Mouse (Mus musculus): ENCODE results near the gene Gm42715. TPM values are rescaled to one million over a fixed set of nuclear protein-coding genes. Genes with fewer than 3 reads are reported as not detected.

Gm42715 gene
- polyA plus RNA-seq, 1 experiment from 2014 or later = 18.0 TPM

DNA sequence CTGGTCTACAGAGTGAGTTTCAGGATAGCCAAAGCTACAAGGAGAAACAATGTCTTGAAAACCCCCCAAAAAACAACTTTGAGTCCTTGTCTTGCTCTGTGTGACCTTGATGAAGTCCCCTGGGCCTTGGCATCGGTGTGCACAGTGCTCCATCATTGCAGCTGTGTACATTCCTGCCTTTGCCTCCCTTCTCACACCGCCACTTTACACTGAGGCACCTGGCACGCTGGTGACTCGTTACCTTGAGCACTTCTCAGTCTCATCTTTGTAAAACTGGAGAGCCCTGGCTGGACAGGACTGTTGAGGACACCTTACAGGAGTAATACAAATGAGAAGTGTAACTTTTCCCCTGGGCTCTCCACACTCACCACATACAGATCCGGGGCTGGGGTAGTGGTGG is 67.8 kb downstream of the Gm42715 start:
- Histone ChIP-seq H3K9me3 (no peaks in the 10 kb centered on the region), H3K4me1 (replicated peaks) (peaks cover 18% of the 10 kb centered on the region), H3K4me2 (peak overlapping the region; percentile 90), H3K4me3 (replicated peaks) (peak overlapping the region; percentile 84), H3K9ac (replicated peaks) (peak overlapping the region; percentile 53), H3K27ac (no peak overlapping the region), H3K36me3 (peaks cover 55% of the 10 kb centered on the region), H3K27me3 (no peaks in the 10 kb centered on the region)
- ATAC-seq (ENCODE audit: insufficient number of reproducible peaks, insufficient read depth, low FRiP score, low TSS enrichment, low read depth) = no peak
- WGBS = 61% methylated on average over 5 of the region's 5 CpGs

DNA sequence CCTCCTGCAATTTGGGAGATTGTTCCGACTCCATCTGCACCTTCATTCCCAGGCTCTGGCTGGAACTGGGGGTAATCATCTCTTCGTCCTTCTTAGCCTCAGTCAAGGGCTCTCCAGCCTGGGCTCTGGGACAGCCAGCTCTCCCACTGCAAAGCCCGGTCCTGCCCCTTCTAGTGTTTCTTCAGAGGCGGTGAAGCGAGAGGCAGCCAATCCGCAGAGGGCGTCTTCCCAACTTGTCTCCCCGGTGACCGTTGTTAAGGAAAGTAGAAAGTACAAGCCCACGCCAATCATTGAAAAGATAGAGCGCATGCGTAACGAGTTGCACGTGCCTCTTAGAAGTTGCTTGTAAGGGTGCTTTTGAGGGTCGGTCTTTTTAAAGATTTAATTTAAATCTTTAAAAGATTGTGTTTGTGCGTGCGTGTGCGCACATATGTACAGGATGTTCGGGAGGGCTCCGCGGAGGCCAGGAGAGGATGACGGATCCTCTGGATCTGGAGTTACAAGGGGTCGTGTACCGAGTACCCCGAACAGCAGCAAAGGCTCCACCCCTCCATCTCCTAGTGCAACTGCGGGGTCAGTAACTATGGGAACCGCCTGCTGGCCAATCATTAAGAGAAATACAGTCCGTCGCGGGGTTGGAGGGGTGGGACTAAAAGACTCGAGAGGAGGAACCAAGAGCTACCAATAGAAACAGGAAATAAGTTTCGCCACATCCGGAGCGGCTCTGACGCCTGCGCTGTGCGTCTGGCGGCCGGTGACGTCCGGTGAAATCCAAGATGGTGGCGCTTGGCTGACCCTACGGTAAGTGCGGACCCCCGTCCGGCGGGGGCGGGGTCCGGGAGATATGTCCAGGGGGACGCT is 68.9 kb downstream of the Gm42715 start, which contains the start of the genes Ccdc189 and Rnf40:
Ccdc189 (minus strand) TSS at position 585 of the 861 bp plus-strand sequence.
Rnf40 (plus strand) TSS at position 757 of the 861 bp plus-strand sequence.
- WGBS = under 1% methylated on average over 50 of the region's 50 CpGs
- H3K9me3 ChIP-seq = no peaks in the 10 kb centered on the region
- peak within 1 kb of the TSS; percentile 90 for H3K4me2 ChIP-seq
- H3K27me3 ChIP-seq = no peaks in the 10 kb centered on the region
- peak within 1 kb of the TSS; percentile 84 for H3K4me3 ChIP-seq (replicated peaks)
- peak within 1 kb of the TSS; percentile 83 for H3K27ac ChIP-seq
- H3K36me3 ChIP-seq = peaks cover 54% of the 10 kb centered on the region
- peak within 1 kb of the TSS; percentile 78 for H3K9ac ChIP-seq (replicated peaks)
- ATAC-seq (ENCODE audit: insufficient number of reproducible peaks, insufficient read depth, low FRiP score, low TSS enrichment, low read depth) = peak; percentile 97
- peaks cover 18% of the 10 kb centered on the region for H3K4me1 ChIP-seq (replicated peaks)

DNA sequence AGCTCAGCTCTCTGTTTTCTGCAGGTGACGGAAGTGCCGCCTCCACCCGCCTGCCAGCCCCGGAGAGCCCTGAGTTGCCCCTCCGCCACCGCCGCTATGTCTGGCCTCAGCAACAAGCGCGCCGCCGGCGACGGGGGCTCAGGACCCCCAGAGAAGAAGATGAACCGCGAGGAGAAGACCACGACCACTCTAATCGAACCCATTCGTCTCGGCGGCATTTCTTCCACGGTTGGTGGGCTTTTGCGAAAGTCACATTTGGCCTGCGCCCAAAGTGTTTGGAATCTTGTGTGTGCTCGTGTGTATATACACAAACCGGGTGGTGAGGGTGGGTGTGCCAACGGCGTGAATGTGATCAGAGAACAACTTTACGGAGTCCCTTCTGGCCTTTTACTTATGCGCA is 69.5 kb downstream of the Gm42715 start:
- 5% methylated on average over 29 of the region's 29 CpGs for WGBS
- peak overlapping the region; percentile 84 for H3K4me3 ChIP-seq (replicated peaks)
- peaks cover 54% of the 10 kb centered on the region for H3K36me3 ChIP-seq
- H3K4me1 ChIP-seq (replicated peaks) = peaks cover 18% of the 10 kb centered on the region
- no peaks in the 10 kb centered on the region for H3K9me3 ChIP-seq
- peak overlapping the region; percentile 78 for H3K9ac ChIP-seq (replicated peaks)
- no peaks in the 10 kb centered on the region for H3K27me3 ChIP-seq
- H3K4me2 ChIP-seq = peak overlapping the region; percentile 90
- no peak for ATAC-seq (ENCODE audit: insufficient number of reproducible peaks, insufficient read depth, low FRiP score, low TSS enrichment, low read depth)
- H3K27ac ChIP-seq = peak overlapping the region; percentile 53; the same call in 1 of the 2 replicates

DNA sequence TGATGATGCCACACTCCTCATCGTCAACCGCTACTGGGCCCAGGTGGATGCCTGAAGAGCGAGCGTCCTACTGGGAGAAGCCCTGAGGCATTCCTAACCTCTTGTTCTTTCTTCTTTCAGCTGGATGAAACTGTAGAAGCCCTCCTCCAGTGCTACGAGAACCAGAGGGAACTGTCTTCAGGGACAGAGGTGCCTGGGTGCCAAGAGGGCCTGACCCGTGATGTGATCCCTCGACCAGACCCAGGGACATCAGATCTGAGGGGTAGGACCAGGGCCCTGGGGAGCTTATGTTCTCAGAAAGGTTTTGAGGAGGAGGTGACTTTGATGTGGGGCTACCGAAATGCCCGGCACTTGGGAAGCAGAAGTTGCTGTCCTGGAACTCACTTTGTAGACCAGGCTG is 70.3 kb downstream of the Gm42715 start:
- Histone ChIP-seq H3K36me3 (peaks cover 54% of the 10 kb centered on the region), H3K27ac (no peak overlapping the region), H3K27me3 (no peaks in the 10 kb centered on the region), H3K9ac (replicated peaks) (no peak overlapping the region), H3K9me3 (no peaks in the 10 kb centered on the region), H3K4me1 (replicated peaks) (peaks cover 18% of the 10 kb centered on the region), H3K4me3 (replicated peaks) (peak overlapping the region; percentile 84), H3K4me2 (peak overlapping the region; percentile 90)
- no peak for ATAC-seq (ENCODE audit: insufficient number of reproducible peaks, insufficient read depth, low FRiP score, low TSS enrichment, low read depth)
- WGBS = 91% methylated on average over 9 of the region's 9 CpGs

DNA sequence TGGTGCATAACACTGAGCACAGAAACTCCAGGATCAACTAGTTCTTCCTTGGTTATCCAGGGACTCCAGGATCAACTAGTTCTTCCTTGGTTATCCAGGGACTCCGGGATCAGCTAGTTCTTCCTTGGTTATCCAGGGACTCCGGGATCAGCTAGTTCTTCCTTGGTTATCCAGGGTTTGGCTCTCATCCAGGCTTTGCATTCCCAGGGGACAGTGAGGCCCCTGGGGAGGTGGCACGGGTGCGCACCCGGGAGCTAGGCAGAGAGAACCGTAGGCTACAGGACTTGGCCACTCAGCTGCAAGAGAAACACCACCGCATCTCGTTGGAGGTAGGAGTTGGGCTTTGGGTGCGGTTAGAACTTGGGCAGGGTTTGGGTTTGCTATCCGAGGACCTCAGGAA is 71.7 kb downstream of the Gm42715 start:
- Histone ChIP-seq H3K4me2 (no peak overlapping the region), H3K27me3 (no peaks in the 10 kb centered on the region), H3K9ac (replicated peaks) (no peak overlapping the region), H3K4me3 (replicated peaks) (no peak overlapping the region), H3K27ac (no peak overlapping the region), H3K9me3 (no peaks in the 10 kb centered on the region), H3K36me3 (peaks cover 64% of the 10 kb centered on the region), H3K4me1 (replicated peaks) (peaks cover 18% of the 10 kb centered on the region)
- 93% methylated on average over 10 of the region's 10 CpGs for WGBS
- ATAC-seq (ENCODE audit: insufficient number of reproducible peaks, insufficient read depth, low FRiP score, low TSS enrichment, low read depth) = no peak

DNA sequence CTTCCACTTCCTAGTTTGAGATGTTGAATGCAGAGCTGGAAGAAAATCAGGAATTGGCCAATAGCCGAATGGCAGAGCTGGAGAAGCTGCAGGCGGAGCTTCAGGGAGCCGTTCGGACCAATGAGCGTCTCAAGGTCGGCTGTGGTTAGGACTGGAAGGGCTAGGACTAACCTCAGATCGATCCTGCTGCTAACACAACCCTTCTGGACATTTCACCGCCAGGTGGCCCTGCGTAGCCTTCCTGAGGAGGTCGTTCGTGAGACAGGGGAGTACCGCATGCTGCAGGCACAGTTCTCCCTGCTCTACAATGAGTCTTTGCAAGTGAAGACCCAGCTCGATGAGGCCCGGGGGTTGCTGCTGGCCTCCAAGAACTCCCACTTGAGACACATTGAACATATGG is 73.2 kb downstream of the Gm42715 start:
- H3K4me2 ChIP-seq = no peak overlapping the region
- no peaks in the 10 kb centered on the region for H3K27me3 ChIP-seq
- H3K9ac ChIP-seq (replicated peaks) = no peak overlapping the region
- peaks cover 9% of the 10 kb centered on the region for H3K4me1 ChIP-seq (replicated peaks)
- H3K9me3 ChIP-seq = no peaks in the 10 kb centered on the region
- no peak overlapping the region for H3K27ac ChIP-seq
- no peak overlapping the region for H3K4me3 ChIP-seq (replicated peaks)
- peaks cover 79% of the 10 kb centered on the region for H3K36me3 ChIP-seq
- no peak for ATAC-seq (ENCODE audit: insufficient number of reproducible peaks, insufficient read depth, low FRiP score, low TSS enrichment, low read depth)
- WGBS = 91% methylated on average over 14 of the region's 14 CpGs

DNA sequence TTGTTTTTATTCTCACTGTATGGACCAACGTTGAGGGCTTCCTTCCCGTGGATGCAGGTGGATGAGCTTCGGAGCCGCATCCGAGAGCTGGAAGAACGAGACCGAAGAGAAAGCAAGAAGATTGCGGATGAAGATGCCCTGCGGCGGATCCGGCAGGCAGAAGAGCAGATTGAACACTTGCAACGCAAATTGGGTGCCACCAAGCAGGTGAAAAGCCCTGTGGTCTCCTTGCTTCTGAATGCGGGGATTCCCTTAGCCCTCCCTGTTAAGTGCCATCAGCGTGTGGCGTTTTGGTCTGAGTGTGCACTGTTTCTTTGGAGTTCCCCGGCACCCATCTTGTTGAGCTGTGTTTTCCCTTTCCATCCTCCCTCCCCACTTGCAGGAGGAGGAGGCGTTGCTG is 77.4 kb downstream of the Gm42715 start:
- Histone ChIP-seq H3K27me3 (no peaks in the 10 kb centered on the region), H3K9me3 (no peaks in the 10 kb centered on the region), H3K4me2 (no peak overlapping the region), H3K27ac (no peak overlapping the region), H3K9ac (replicated peaks) (no peak overlapping the region), H3K36me3 (peaks cover 99% of the 10 kb centered on the region), H3K4me1 (replicated peaks) (no peaks in the 10 kb centered on the region), H3K4me3 (replicated peaks) (no peak overlapping the region)
- WGBS = 94% methylated on average over 17 of the region's 17 CpGs
- no peak for ATAC-seq (ENCODE audit: insufficient number of reproducible peaks, insufficient read depth, low FRiP score, low TSS enrichment, low read depth)

DNA sequence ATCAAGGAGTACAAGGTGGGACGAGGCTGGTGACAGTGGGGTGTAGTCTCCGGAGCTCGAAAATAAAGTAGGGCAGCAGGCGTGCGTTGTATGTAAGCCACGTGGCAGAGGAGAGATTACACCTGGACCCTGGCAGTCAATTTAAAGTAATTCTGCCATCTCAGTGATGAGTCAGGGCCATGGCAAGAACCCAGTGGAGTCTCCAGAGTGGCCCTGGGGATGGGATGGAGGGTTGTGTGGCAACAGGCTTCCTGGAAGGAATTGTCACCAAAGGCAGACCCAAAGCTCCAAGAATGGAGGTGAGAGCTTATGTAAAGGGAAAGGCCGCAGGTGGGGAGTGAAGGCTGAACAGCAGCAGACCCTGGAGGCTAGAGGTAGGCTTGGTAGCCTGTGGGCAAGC is 81.2 kb downstream of the Gm42715 start:
- Histone ChIP-seq H3K27me3 (no peaks in the 10 kb centered on the region), H3K27ac (no peak overlapping the region), H3K4me3 (replicated peaks) (no peak overlapping the region), H3K36me3 (peaks cover 95% of the 10 kb centered on the region), H3K9ac (replicated peaks) (no peak overlapping the region), H3K4me2 (no peak overlapping the region), H3K4me1 (replicated peaks) (no peaks in the 10 kb centered on the region), H3K9me3 (no peaks in the 10 kb centered on the region)
- 96% methylated on average over 7 of the region's 7 CpGs for WGBS
- no peak for ATAC-seq (ENCODE audit: insufficient number of reproducible peaks, insufficient read depth, low FRiP score, low TSS enrichment, low read depth)

DNA sequence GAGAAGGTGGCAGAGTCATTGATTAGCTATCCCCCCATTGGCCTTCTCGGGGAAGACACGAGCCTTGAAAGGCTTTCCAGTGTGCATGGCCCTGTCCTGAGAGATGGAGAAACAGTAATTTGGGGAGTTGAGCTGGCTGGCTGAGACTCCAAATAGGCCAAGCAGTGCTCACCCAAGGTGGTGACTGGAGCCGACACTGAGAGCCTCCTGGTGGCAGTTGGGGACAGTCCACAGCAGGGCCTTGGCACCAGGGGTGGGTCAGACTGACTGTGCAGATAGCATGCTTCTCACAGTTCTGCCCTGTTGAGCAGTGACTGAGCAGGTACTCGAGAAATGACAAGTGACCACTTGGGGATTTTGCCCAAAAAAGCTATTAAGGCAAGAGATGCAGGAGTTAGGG is 82.4 kb downstream of the Gm42715 start:
- H3K27me3 ChIP-seq = no peaks in the 10 kb centered on the region
- H3K9me3 ChIP-seq = no peaks in the 10 kb centered on the region
- no peaks in the 10 kb centered on the region for H3K4me1 ChIP-seq (replicated peaks)
- H3K27ac ChIP-seq = no peak overlapping the region
- H3K4me2 ChIP-seq = no peak overlapping the region
- no peak overlapping the region for H3K4me3 ChIP-seq (replicated peaks)
- peaks cover 95% of the 10 kb centered on the region for H3K36me3 ChIP-seq
- H3K9ac ChIP-seq (replicated peaks) = no peak overlapping the region
- ATAC-seq (ENCODE audit: insufficient number of reproducible peaks, insufficient read depth, low FRiP score, low TSS enrichment, low read depth) = no peak
- 89% methylated on average over 4 of the region's 4 CpGs for WGBS

DNA sequence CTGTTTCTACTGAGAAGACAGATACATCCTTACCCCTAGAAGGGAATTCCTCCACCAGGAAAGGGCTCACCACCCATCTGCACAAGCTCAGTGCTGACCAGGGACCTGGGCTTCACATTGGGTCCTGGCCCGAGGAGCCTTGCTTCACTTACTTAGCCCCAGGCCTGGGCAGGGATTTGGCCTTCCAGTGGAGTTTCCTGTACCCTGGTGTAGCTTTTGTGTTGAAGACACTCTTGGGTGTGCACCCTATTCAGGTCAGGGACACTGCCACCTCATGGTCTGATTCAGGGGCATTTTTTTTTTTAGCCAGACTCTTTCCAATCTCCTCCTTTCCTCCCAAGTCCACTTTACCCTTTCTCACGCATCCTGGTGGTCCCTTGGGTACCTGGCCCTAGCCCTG is 83.5 kb downstream of the Gm42715 start:
- 95% methylated on average over 2 of the region's 2 CpGs for WGBS
- H3K9me3 ChIP-seq = no peaks in the 10 kb centered on the region
- ATAC-seq (ENCODE audit: insufficient number of reproducible peaks, insufficient read depth, low FRiP score, low TSS enrichment, low read depth) = no peak
- no peaks in the 10 kb centered on the region for H3K4me1 ChIP-seq (replicated peaks)
- no peak overlapping the region for H3K9ac ChIP-seq (replicated peaks)
- no peak overlapping the region for H3K4me3 ChIP-seq (replicated peaks)
- H3K36me3 ChIP-seq = peaks cover 95% of the 10 kb centered on the region
- no peaks in the 10 kb centered on the region for H3K27me3 ChIP-seq
- H3K27ac ChIP-seq = no peak overlapping the region
- no peak overlapping the region for H3K4me2 ChIP-seq

DNA sequence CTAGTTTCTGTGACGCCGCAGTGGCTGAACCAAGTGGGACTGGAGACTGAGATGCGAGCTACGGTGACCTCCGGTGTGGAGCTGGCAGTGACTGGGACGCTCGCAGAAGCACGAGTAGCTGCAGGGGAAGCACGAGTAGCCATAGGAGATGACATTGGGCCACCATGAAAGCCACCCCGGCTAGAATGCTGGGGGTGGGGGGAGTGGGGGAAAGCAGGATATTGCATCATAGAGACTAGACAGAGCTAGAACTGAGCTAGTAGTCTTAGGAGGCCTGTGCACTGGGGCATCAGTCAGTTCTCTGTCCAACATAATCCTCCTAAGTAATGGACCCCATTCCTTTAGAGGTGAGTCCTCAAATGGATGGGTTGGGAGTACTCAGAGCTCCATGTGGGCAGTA is 84.9 kb downstream of the Gm42715 start:
- Histone ChIP-seq H3K4me2 (no peak overlapping the region), H3K36me3 (peaks cover 95% of the 10 kb centered on the region), H3K4me3 (replicated peaks) (no peak overlapping the region), H3K9ac (replicated peaks) (no peak overlapping the region), H3K27ac (no peak overlapping the region), H3K27me3 (no peaks in the 10 kb centered on the region), H3K9me3 (no peaks in the 10 kb centered on the region), H3K4me1 (replicated peaks) (no peaks in the 10 kb centered on the region)
- no peak for ATAC-seq (ENCODE audit: insufficient number of reproducible peaks, insufficient read depth, low FRiP score, low TSS enrichment, low read depth)
- 88% methylated on average over 10 of the region's 10 CpGs for WGBS
